Mouse (Mus musculus) frontal cortex, postnatal 10 days (tissue): Measurements from ENCODE around the gene Pdcd2.
A peak's percentile ranks its signal among the peaks of the same experiment; 100 is the strongest.

Experiments used
- DNase-seq, 2 experiments: peaks; one replicate each; pipeline ENCODE4 v3.0.0; 2022; ENCODE audit warnings: low spot score in 2 of 2, mixed read lengths in 1 of 2

The Pdcd2 gene

GRCm38 (mm10) chr17:15498753-15499113 is 28.4 kb downstream of the Pdcd2 start:
- DNase-seq = no peak

- DNase-seq = peak; percentile 91 to 94
Observed at GRCm38 (mm10) chr17:15497882-15498752, 29.0 kb downstream of the Pdcd2 start.

DNA sequence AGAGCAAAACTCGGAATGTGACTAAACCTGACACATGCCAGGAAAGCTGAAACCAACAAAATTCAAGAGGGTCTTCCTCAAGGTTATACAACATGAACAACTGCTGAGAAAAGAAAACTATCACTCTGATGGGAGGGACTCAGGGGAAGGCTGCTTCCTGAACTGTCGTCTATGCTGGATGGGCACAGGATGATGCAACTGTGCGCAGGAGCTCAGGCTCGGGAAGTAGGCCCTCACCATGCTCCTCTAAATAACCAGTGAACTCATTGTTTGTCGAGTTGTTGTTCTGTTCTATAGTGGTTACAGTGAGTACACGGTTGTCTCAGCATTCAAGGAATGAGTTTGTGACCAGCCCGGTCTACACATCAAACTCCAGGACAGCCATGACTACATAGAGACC is 36.6 kb downstream of the Pdcd2 start:
- no peak for DNase-seq

DNA sequence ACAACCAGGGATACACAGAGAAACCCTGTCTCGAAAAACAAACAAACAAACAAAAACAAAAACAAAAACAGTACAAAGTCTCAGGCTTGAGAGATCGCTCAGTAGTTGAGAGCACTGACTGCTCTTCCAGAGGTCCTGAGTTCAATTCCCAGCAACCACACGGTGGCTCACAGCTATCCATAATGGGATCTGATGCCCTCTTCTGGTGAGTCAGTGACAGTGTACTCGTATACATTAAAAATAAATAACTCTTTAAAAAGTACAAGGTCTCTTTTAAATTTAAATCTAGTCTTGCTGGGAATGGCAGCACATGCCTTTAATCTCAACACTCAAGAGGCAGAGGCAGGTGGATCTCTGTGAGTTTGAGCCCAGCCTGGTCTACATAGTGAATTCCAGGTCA is 54.4 kb downstream of the Pdcd2 start:
- no peak for DNase-seq
